Mouse (Mus musculus): ENCODE results near the gene Cask. TPM values are rescaled to one million over a fixed set of nuclear protein-coding genes. Genes with fewer than 3 reads are reported as not detected.

Gene Cask
- polyA plus RNA-seq, 1 experiment from 2014 or later = 7.7 TPM

DNA sequence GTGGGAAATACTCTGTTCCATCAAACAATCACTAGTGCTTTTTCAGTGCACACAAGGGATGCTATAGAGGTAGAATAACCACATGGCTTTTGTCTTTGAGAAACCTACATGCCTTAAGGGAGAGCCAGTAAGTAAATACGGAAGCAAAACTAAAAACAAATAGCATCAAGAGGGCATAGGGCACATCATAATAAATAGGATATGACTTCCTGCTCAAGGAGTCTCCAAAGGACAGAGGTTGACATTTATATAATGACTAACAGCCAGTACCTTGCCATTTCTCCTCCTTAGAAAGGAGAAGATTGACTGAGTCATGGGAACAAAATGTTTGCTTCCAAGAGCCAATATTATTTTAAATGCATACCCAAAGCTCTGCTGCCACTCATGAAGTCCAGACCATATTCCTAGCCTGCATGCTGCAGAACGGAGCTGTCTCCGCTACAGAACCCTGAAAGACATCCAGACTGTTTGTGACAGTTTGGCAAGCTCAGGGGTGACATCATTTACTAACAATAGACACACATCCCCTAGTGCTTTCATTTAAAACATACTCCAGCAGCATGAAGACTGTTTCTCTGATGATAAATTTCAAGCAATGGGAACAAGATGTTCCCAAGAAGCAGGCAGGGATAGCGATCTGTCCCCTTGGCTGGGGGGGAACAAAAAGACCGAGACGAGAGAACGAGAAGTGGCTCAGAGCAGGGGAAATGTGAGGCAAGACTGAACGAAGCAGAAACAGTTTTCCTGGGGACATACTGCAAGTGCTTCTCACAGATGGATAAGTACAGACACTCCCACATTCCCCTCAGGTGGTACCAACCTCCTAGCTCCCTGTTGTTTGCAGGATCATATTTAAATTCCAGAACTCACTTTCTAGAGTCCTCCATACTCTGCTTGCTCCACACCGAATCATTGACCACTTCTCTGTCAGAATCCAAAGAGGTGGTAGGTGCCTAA, 381.7 kb downstream of the Cask start:
- ATAC-seq (replicated peaks; ENCODE audit: insufficient number of reproducible peaks, low FRiP score, low TSS enrichment) = no peak
- no peaks in the 10 kb centered on the region for H3K36me3 ChIP-seq (ENCODE audit: control insufficient read depth, insufficient read depth, low read length)
- H3K27me3 ChIP-seq (ENCODE audit: control insufficient read depth, insufficient read depth, low read length) = no peaks in the 10 kb centered on the region
- no peaks in the 10 kb centered on the region for H3K9me3 ChIP-seq (replicated peaks; ENCODE audit: control insufficient read depth, low read length)
- no peak overlapping the region for H3K27ac ChIP-seq (ENCODE audit: low read depth, low read length)
- no peak overlapping the region for H3K4me3 ChIP-seq (ENCODE audit: low read depth, low read length)
- H3K4me2 ChIP-seq = peak overlapping the region; percentile 27; the same call in 1 of the 2 replicates
- H3K9ac ChIP-seq (ENCODE audit: low read depth, low read length) = no peak overlapping the region
- 56% methylated on average over 9 of the region's 9 CpGs for WGBS (ENCODE audit: insufficient replicate concordance)
- H3K4me1 ChIP-seq (ENCODE audit: control insufficient read depth, insufficient read depth, low read length) = no peaks in the 10 kb centered on the region

DNA sequence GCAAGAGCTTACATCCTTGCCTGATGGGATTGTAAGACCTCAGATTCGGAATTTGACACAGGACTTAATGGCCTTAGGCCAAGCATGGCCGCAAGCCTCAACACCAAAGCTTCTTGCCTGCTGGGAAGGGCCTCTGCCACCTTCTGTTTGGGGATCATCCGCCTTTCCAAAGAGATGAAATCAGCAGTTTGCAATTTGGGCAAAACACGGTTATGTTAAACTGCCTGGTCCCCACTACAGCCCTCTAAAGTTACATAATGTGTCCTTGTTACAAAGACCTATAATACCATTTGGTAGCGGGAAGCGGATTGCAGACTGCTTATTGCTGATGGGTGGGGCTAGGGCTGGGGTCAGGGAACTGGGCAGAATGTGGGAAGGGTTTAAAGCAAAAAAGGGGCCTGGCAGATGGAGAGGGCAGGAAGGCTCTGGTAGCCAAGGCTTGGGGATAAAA, 384.0 kb downstream of the Cask start:
- ATAC-seq (replicated peaks; ENCODE audit: insufficient number of reproducible peaks, low FRiP score, low TSS enrichment) = no peak
- no peak overlapping the region for H3K4me3 ChIP-seq (ENCODE audit: low read depth, low read length)
- H3K27me3 ChIP-seq (ENCODE audit: control insufficient read depth, insufficient read depth, low read length) = no peaks in the 10 kb centered on the region
- H3K27ac ChIP-seq (ENCODE audit: low read depth, low read length) = no peak overlapping the region
- no peaks in the 10 kb centered on the region for H3K9me3 ChIP-seq (replicated peaks; ENCODE audit: control insufficient read depth, low read length)
- no peak overlapping the region for H3K9ac ChIP-seq (ENCODE audit: low read depth, low read length)
- H3K36me3 ChIP-seq (ENCODE audit: control insufficient read depth, insufficient read depth, low read length) = no peaks in the 10 kb centered on the region
- WGBS (ENCODE audit: insufficient replicate concordance) = 78% methylated on average over 6 of the region's 6 CpGs
- no peak overlapping the region for H3K4me2 ChIP-seq
- H3K4me1 ChIP-seq (ENCODE audit: control insufficient read depth, insufficient read depth, low read length) = no peaks in the 10 kb centered on the region

Small RNA genes lying within 50 kb of the gene (microRNA-seq; reads per million reads assigned to microRNA genes)
- not detected for gene Gm25246 (ENCODE audit: borderline number of aligned reads)

Other genes starting within 250 kb of the Cask start
- 0.62 and 0.75 TPM in 2 replicates for gene Gpr34, start 219.3 kb downstream of the Cask start, polyA plus RNA-seq (2014; fragmentation: Nextera tagmentation; extraction: Ambion mirVana)
- gene Gpr82, start 190.0 kb downstream of the Cask start, polyA plus RNA-seq (2014; fragmentation: Nextera tagmentation; extraction: Ambion mirVana) = 0.06 and 0.34 TPM in 2 replicates